Mouse (Mus musculus): ENCODE measurements around the gene Muc5ac. TPM values are rescaled to one million over a fixed set of nuclear protein-coding genes. Genes with fewer than 3 reads are reported as not detected.

The Muc5ac gene
- polyA plus RNA-seq, 1 experiment from 2014 or later, result not detected

Other genes starting within 250 kb of the Muc5ac start
- 31.2 and 35.6 TPM in 2 replicates for gene Chid1, start 249.1 kb upstream of the Muc5ac start, polyA plus RNA-seq (2015; fragmentation: Nextera tagmentation; extraction: Ambion mirVana)
- gene Ap2a2, start 226.8 kb upstream of the Muc5ac start, polyA plus RNA-seq (2015; fragmentation: Nextera tagmentation; extraction: Ambion mirVana), result 123 TPM in 2 replicates
- 0.15 and 0.20 TPM in 2 replicates for gene Muc6, start 133.7 kb upstream of the Muc5ac start, polyA plus RNA-seq (2015; fragmentation: Nextera tagmentation; extraction: Ambion mirVana)
- gene Muc2, start 98.6 kb upstream of the Muc5ac start, polyA plus RNA-seq (2015; fragmentation: Nextera tagmentation; extraction: Ambion mirVana), result 0.18 and 0.47 TPM in 2 replicates
- 0.02 and 0.08 TPM in 2 replicates for gene Muc5b, start 50.1 kb downstream of the Muc5ac start, polyA plus RNA-seq (2015; fragmentation: Nextera tagmentation; extraction: Ambion mirVana)
- 96.0 and 101 TPM in 2 replicates for gene Tollip, start 129.5 kb downstream of the Muc5ac start, polyA plus RNA-seq (2015; fragmentation: Nextera tagmentation; extraction: Ambion mirVana)
- 22.7 and 26.5 TPM in 2 replicates for gene Brsk2, start 160.8 kb downstream of the Muc5ac start, polyA plus RNA-seq (2015; fragmentation: Nextera tagmentation; extraction: Ambion mirVana)